Mouse (Mus musculus): ENCODE results near the gene Prss16.
A peak's percentile ranks its signal among the peaks of the same experiment; 100 is the strongest.

Gene Prss16

GRCm38 (mm10) chr13:22009642-22010041 is at the start of gene Prss16:
TSS of gene Prss16 (minus strand) at chr13:22009742.
- DNase-seq (ENCODE audit: low spot score in 2 of 2) = no peak

- DNase-seq (ENCODE audit: low spot score in 2 of 2) = no peak
Observed at GRCm38 (mm10) chr13:22053754-22054153, 44.2 kb upstream of the Prss16 start.

- DNase-seq (ENCODE audit: low spot score in 2 of 2) = no peak
Observed at GRCm38 (mm10) chr13:22051523-22051859, 41.9 kb upstream of the Prss16 start.

- peak; percentile 73 to 78 for DNase-seq (ENCODE audit: low spot score in 2 of 2)
Observed at GRCm38 (mm10) chr13:22050591-22051522, 41.3 kb upstream of the Prss16 start.

- DNase-seq (ENCODE audit: low spot score in 2 of 2) = no peak
Observed at GRCm38 (mm10) chr13:22049737-22050440, 40.3 kb upstream of the Prss16 start.

GRCm38 (mm10) chr13:22049041-22049440 is 39.5 kb upstream of the Prss16 start:
- no peak for DNase-seq (ENCODE audit: low spot score in 2 of 2)

- DNase-seq (ENCODE audit: low spot score in 2 of 2) = no peak
Observed at GRCm38 (mm10) chr13:22045311-22045710, 35.8 kb upstream of the Prss16 start.

- DNase-seq (ENCODE audit: low spot score in 2 of 2) = no peak
Observed at GRCm38 (mm10) chr13:22044432-22045155, 35.1 kb upstream of the Prss16 start.

GRCm38 (mm10) chr13:22043503-22044431 is 34.2 kb upstream of the Prss16 start:
- DNase-seq (ENCODE audit: low spot score in 2 of 2) = no peak

GRCm38 (mm10) chr13:22042568-22043502 is 33.3 kb upstream of the Prss16 start, which contains the start of the genes Hist1h2ag and Hist1h2bj:
TSS of gene Hist1h2ag (minus strand) at chr13:22042944.
TSS of gene Hist1h2bj (plus strand) at chr13:22043214.
- DNase-seq (ENCODE audit: low spot score in 2 of 2) = peak; percentile 73 to 84

GRCm38 (mm10) chr13:22041651-22042567 is 32.4 kb upstream of the Prss16 start:
- no peak for DNase-seq (ENCODE audit: low spot score in 2 of 2)

GRCm38 (mm10) chr13:22041142-22041536 is 31.6 kb upstream of the Prss16 start, which contains the start of gene Hist1h4i:
TSS of gene Hist1h4i (minus strand) at chr13:22041362.
- peak; percentile 92 to 94 for DNase-seq (ENCODE audit: low spot score in 2 of 2)

GRCm38 (mm10) chr13:22040464-22041141 is 31.1 kb upstream of the Prss16 start:
- no peak for DNase-seq (ENCODE audit: low spot score in 2 of 2)

GRCm38 (mm10) chr13:22039951-22040463 is 30.5 kb upstream of the Prss16 start:
- DNase-seq (ENCODE audit: low spot score in 2 of 2) = no peak

- no peak for DNase-seq (ENCODE audit: low spot score in 2 of 2)
Observed at GRCm38 (mm10) chr13:22039364-22039763, 29.8 kb upstream of the Prss16 start.

- no peak for DNase-seq (ENCODE audit: low spot score in 2 of 2)
Observed at GRCm38 (mm10) chr13:22037415-22037814, 27.9 kb upstream of the Prss16 start.

- DNase-seq (ENCODE audit: low spot score in 2 of 2) = no peak
Observed at GRCm38 (mm10) chr13:22036986-22037385, 27.4 kb upstream of the Prss16 start.

All from urinary bladder, adult 18-20 months (tissue).